Comparison of ENCODE assay signal across 15 mouse cellular contexts in the genomic region with DNA sequence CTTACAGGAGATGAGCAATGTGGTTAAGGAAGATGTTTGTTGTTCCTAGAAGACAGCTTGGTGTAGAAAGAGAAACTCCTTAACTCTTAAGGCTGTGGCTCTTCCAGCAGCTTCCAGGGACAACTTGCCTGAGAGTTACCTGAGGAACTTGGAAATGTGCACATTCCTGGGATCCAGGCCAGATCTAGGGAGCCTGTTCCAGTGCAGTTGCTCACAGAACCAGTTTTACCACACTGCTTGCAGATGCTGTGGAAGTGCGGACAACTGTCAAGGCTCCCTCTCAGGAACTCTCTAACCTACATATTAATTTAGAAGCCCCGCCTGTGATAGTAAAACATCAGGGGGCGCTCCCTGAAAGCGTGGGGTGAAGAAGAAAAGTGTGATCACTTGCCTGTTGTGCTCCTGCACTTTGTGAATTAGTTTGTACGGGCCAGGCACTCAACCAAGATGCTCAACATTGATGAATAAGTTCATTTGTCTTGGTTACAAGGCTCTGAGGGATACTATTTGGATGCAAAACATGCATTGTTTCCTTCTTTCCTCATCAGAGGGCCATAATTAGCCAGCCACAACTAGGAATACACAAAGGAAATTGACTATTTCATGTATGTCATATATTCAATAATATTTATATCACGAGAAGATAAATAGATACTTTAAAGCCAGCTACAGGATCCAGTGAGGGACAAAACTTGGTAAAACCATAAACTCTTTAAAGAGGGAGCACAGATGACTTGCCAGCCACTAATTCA.
A peak's percentile ranks its signal among the peaks of the same experiment; 100 is the strongest.
DNase-seq lines count a peak whose midpoint lies in the region; ATAC-seq and TF ChIP-seq lines count a peak whose summit lies in the region.
"Had no signal": no experiment of that assay in that cellular context is flagged by ENCODE, and none has a peak within 500 bp of the region (broad histone marks: within the 10 kb centered on the region; RNA-seq: fewer than 3 reads in every experiment).

No protein-coding gene starts in this region.

- no peaks in the 10 kb centered on the region for H3K27me3 ChIP-seq in kidney, embryonic 14.5 days (ENCODE audit: control insufficient read depth, insufficient read depth, low read length)
- H3K27me3 ChIP-seq in lung, embryonic 16.5 days (ENCODE audit: control insufficient read depth, insufficient read depth, low read depth, low read length), result no peaks in the 10 kb centered on the region
- no peaks in the 10 kb centered on the region for H3K27me3 ChIP-seq in liver, postnatal 0 days (ENCODE audit: insufficient read depth, low read length)
- H3K27me3 ChIP-seq: embryonic facial prominence, embryonic 15.5 days; heart, embryonic 12.5 days; megakaryocyte, embryonic 14.5 days had no signal

- H3K9me3 ChIP-seq in kidney, embryonic 14.5 days (ENCODE audit: control insufficient read depth, low read length), result no peaks in the 10 kb centered on the region
- H3K9me3 ChIP-seq in lung, embryonic 16.5 days (ENCODE audit: control insufficient read depth, low read length), result no peaks in the 10 kb centered on the region
- H3K9me3 ChIP-seq in liver, postnatal 0 days (ENCODE audit: low read length), result no peaks in the 10 kb centered on the region
- H3K9me3 ChIP-seq: embryonic facial prominence, embryonic 15.5 days; heart, embryonic 12.5 days; megakaryocyte, embryonic 14.5 days had no signal

- H3K4me2 ChIP-seq in kidney, embryonic 14.5 days (replicated peaks; ENCODE audit: low read depth, low read length), result no peak overlapping the region
- H3K4me2 ChIP-seq in lung, embryonic 16.5 days (ENCODE audit: low read depth, low read length), result no peak overlapping the region
- H3K4me2 ChIP-seq in liver, postnatal 0 days (ENCODE audit: low read depth, low read length), result no peak overlapping the region
- H3K4me2 ChIP-seq: embryonic facial prominence, embryonic 15.5 days; heart, embryonic 12.5 days had no signal

- no peaks in the 10 kb centered on the region for H3K36me3 ChIP-seq in kidney, embryonic 14.5 days (ENCODE audit: control insufficient read depth, insufficient read depth, low read length)
- no peaks in the 10 kb centered on the region for H3K36me3 ChIP-seq in lung, embryonic 16.5 days (ENCODE audit: control insufficient read depth, insufficient read depth, low read length)
- no peaks in the 10 kb centered on the region for H3K36me3 ChIP-seq in liver, postnatal 0 days (replicated peaks; ENCODE audit: insufficient read depth, low read length)
- H3K36me3 ChIP-seq: embryonic facial prominence, embryonic 15.5 days; heart, embryonic 12.5 days had no signal

- no peak overlapping the region for H3K9ac ChIP-seq in kidney, embryonic 14.5 days (ENCODE audit: low read depth, low read length)
- no peak overlapping the region for H3K9ac ChIP-seq in lung, embryonic 16.5 days (ENCODE audit: low read length)
- no peak overlapping the region for H3K9ac ChIP-seq in liver, postnatal 0 days (replicated peaks)
- H3K9ac ChIP-seq: embryonic facial prominence, embryonic 15.5 days; heart, embryonic 12.5 days had no signal

- 58% methylated on average over 6 of the region's 6 CpGs for WGBS in kidney, embryonic 14.5 days
- 26% methylated on average over 6 of the region's 6 CpGs for WGBS in lung, embryonic 16.5 days
- WGBS in liver, postnatal 0 days (ENCODE audit: insufficient replicate concordance), result 59% methylated on average over 6 of the region's 6 CpGs

- no peak overlapping the region for H3K4me3 ChIP-seq in kidney, embryonic 14.5 days (ENCODE audit: low read length)
- no peak overlapping the region for H3K4me3 ChIP-seq in lung, embryonic 16.5 days (ENCODE audit: low read length)
- no peak overlapping the region for H3K4me3 ChIP-seq in liver, postnatal 0 days (ENCODE audit: low read depth, low read length)
- H3K4me3 ChIP-seq: embryonic facial prominence, embryonic 15.5 days; gastrocnemius, adult 2 months; heart, embryonic 12.5 days; layer of hippocampus, adult 2 months; megakaryocyte, embryonic 14.5 days had no signal

- no peak for TF ChIP-seq CTCF in liver, postnatal 0 days (IDR thresholded peaks at IDR 0.05; ENCODE audit: low read depth)

- DNase-seq in kidney, adult 11 months, result peak; percentile 55
- peak; percentile 43 for DNase-seq in R1 (ENCODE audit: low read depth, low spot score)
- DNase-seq in fat pad, adult 2 months (ENCODE audit: extremely low read depth, low read depth, low spot score), result peak; percentile 89
- no peak for DNase-seq in retina, embryonic 14.5 days (ENCODE audit: low spot score)
- no peak for DNase-seq in liver, postnatal 0 days
- DNase-seq: gastrocnemius, adult 2 months; liver had no signal

- H3K27ac ChIP-seq in kidney, embryonic 14.5 days (ENCODE audit: low read depth, low read length), result no peak overlapping the region
- peak overlapping the region; percentile 3; the same call in 1 of the 2 replicates for H3K27ac ChIP-seq in lung, embryonic 16.5 days (ENCODE audit: low read length)
- H3K27ac ChIP-seq in liver, postnatal 0 days (ENCODE audit: low read depth), result no peak overlapping the region
- H3K27ac ChIP-seq: embryonic facial prominence, embryonic 15.5 days; layer of hippocampus, adult 2 months had no signal

- H3K4me1 ChIP-seq in kidney, embryonic 14.5 days (ENCODE audit: control insufficient read depth, insufficient read depth, low read length), result no peaks in the 10 kb centered on the region
- peaks cover 9% of the 10 kb centered on the region for H3K4me1 ChIP-seq in lung, embryonic 16.5 days (replicated peaks; ENCODE audit: control insufficient read depth, insufficient read depth, low read length)
- H3K4me1 ChIP-seq in liver, postnatal 0 days (ENCODE audit: insufficient read depth), result no peaks in the 10 kb centered on the region
- H3K4me1 ChIP-seq: embryonic facial prominence, embryonic 15.5 days; megakaryocyte, embryonic 14.5 days had no signal

- no peak for TF ChIP-seq EP300 in liver, postnatal 0 days (IDR thresholded peaks at IDR 0.05; ENCODE audit: low read depth)

- no peak for ATAC-seq in kidney, embryonic 14.5 days (ENCODE audit: low FRiP score, low TSS enrichment)
- ATAC-seq in lung, embryonic 16.5 days (ENCODE audit: low read depth), result peak; percentile 47
- no peak for ATAC-seq in liver, postnatal 0 days
- ATAC-seq: activated CD4-positive, CD25-positive, alpha-beta regulatory T cell, adult 4 months; forebrain, embryonic 14.5 days had no signal

Comparison
In these comparisons a context has a peak if more than half of its experiments do, and no peak if none do; other contexts are left out.
1. DNase-seq: peak in kidney, adult 11 months (single experiment), R1 (single experiment) and fat pad, adult 2 months (single experiment); none in retina, embryonic 14.5 days (single experiment) and liver, postnatal 0 days (single experiment).